21 mouse cellular contexts compared by ENCODE assay signal in the genomic region with DNA sequence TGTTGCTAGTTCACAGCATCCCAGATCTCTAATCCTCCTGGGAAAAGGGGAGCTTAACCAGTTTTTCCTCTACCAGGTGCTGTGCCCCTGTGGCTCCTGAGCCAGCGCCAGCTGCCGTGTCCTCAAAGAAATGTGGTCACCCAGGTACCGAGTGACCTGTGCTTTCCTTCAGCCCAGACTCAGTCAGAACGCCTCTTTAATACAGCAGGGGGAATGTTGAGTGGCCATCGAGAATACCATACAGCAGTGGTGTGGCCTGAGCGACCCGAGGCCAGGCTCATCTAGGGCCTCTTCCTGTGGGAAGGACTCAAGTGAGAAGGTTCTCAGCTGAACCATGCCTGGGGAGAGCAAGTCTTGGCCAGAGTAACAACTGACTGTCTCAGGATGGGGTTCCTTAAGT.
DNase-seq lines count a peak whose midpoint lies in the region; TF ChIP-seq lines count a peak whose summit lies in the region.
"Had no signal": no experiment of that assay in that cellular context is flagged by ENCODE, and none has a peak within 500 bp of the region (broad histone marks: within the 10 kb centered on the region; RNA-seq: fewer than 3 reads in every experiment).

No protein-coding gene starts in this region.

- H3K4me1 ChIP-seq in lung, adult 2 months (ENCODE audit: control insufficient read depth, insufficient read depth, low read length): no peaks in the 10 kb centered on the region

- peak; percentile 44 to 58 for DNase-seq in lung, adult 18-20 months
- no peak for DNase-seq in lung, adult 2 months
- peak; percentile 54 for DNase-seq in lung, postnatal 25 days (ENCODE audit: low spot score)
- DNase-seq in lung, postnatal 14 days: no peak
- no peak for DNase-seq in neural tube, embryonic 10.5 days (ENCODE audit: extremely low spot score, low spot score)
- DNase-seq: adrenal gland, adult 2 months; adrenal gland, postnatal 10 days; adrenal gland, postnatal 25 days; B cell, adult 2 months; cerebellum, adult 11 months; cerebellum, adult 18-20 months; cerebellum, adult 8-10 months; cerebellum, adult 9-11 months; cerebellum, postnatal 14 days; cerebellum, postnatal 36 days; embryo, embryonic 11 days had no signal

- no peak overlapping the region for H3K4me3 ChIP-seq in lung, adult 2 months (replicated peaks; ENCODE audit: extremely low read depth, low read depth, low read length)
- H3K4me3 ChIP-seq: embryonic facial prominence, embryonic 13.5 days; embryonic facial prominence, embryonic 15.5 days; erythroblast, embryonic 14.5 days; forebrain, embryonic 10.5 days; forebrain, embryonic 12.5 days had no signal

- WGBS in lung, adult 2 months: 76% methylated on average over 7 of the region's 7 CpGs

- TF ChIP-seq CTCF in lung, adult 2 months (IDR thresholded peaks at IDR 0.05; ENCODE audit: insufficient read depth, low read length): no peak

- no peak for TF ChIP-seq POLR2A in lung, adult 2 months (IDR thresholded peaks at IDR 0.05; ENCODE audit: borderline replicate concordance, extremely low read depth, low read depth, low read length)

Comparison
In these comparisons a context has a peak if more than half of its experiments do, and no peak if none do; other contexts are left out.
1. DNase-seq: peak in lung, adult 18-20 months (2 of 2) and lung, postnatal 25 days (single experiment); none in lung, adult 2 months (single experiment), lung, postnatal 14 days (single experiment) and neural tube, embryonic 10.5 days (single experiment).